Mouse (Mus musculus) kidney, adult 2 months (tissue): Measurements from ENCODE around the gene Cacna1c.

ENCODE experiments used
- CTCF ChIP-seq: fragments of 200-500 bp; conservative IDR thresholded peaks from 2 replicates; pipeline ENCODE4 v1.5.1; 2011; ENCODE audit warnings: low read depth, mild to moderate bottlenecking, control low read depth, low read length, moderate library complexity, mixed read lengths; ENCODE audit not compliant: insufficient read depth, insufficient read length
- POLR2A ChIP-seq: fragments of 200-500 bp; IDR thresholded peaks from one replicate; pipeline ENCODE4 v1.6.1; 2011; ENCODE audit warnings: low read depth, low read length, control low read depth

DNA sequence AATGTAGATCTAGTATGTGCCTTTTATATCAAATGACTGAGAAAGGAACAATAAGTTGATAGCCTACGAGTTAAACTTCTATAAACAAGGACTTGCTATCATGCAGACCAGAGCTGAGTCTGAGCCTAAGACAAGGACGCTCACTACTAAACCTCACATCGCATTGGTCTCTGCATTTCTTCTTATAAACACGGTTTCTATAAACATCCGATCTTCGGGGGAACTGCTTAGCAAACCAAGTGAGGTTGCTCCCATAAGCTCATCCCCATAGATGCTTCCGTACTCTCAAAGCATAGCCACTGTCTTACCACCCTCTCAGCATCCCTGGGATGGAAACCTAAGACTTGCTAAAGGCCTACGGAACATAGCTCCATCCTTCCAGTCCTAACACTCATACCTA is 108.3 kb downstream of the Cacna1c start:
- TF ChIP-seq CTCF, result no peak
- TF ChIP-seq POLR2A, result no peak
